Mouse (Mus musculus): ENCODE measurements around the gene Fam32a. TPM values are rescaled to one million over a fixed set of nuclear protein-coding genes. Genes with fewer than 3 reads are reported as not detected.

Fam32a gene
- polyA plus RNA-seq, 1 experiment from 2014 or later: 77.6 TPM

- no peak for DNase-seq (ENCODE audit: extremely low spot score, low spot score)
- no peaks in the 10 kb centered on the region for H3K9me3 ChIP-seq
- H3K27me3 ChIP-seq (ENCODE audit: poor library complexity, severe bottlenecking): no peaks in the 10 kb centered on the region
- no peak within 1 kb of the TSS for H3K27ac ChIP-seq
- H3K4me3 ChIP-seq: no peak within 1 kb of the TSS
- no peaks in the 10 kb centered on the region for H3K36me3 ChIP-seq (replicated peaks)
- 64% methylated on average over 4 of the region's 4 CpGs for WGBS
- no peaks in the 10 kb centered on the region for H3K4me1 ChIP-seq
Observed at GRCm38 (mm10) chr8:72212751-72213150, 6.8 kb upstream of the Fam32a start, which contains the start of gene Cib3. TSS of gene Cib3 (minus strand) at chr8:72212837.

DNA sequence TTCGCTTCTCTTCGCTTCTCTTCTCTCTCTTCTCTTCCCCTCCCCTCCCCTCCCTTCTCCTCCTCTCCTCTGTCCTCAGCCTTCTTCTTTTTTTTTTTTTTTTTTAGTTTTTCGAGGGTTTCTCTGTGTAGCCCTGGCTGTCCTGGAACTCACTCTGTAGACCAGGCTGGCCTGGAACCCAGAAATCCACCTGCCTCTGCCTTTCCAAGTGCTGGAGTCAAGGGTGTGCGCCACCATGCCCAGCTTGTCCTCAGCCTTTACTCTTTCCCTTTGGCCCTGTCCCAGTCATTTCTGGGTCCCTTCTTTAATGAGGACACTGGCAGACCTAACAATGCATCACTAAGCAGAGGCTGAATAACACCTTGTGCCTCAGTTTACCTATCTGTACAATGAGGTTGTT is 6.0 kb upstream of the Fam32a start, which contains the start of gene Gm11034:
TSS of gene Gm11034 (minus strand) at position 101 of the 400 bp plus-strand sequence.
- H3K27me3 ChIP-seq (ENCODE audit: poor library complexity, severe bottlenecking): no peaks in the 10 kb centered on the region
- H3K36me3 ChIP-seq (replicated peaks): no peaks in the 10 kb centered on the region
- no peak for DNase-seq (ENCODE audit: extremely low spot score, low spot score)
- no peaks in the 10 kb centered on the region for H3K4me1 ChIP-seq
- H3K9me3 ChIP-seq: no peaks in the 10 kb centered on the region
- H3K27ac ChIP-seq: no peak within 1 kb of the TSS
- H3K4me3 ChIP-seq: no peak within 1 kb of the TSS
- 79% methylated on average over 4 of the region's 4 CpGs for WGBS

GRCm38 (mm10) chr8:72215060-72215459 is 4.5 kb upstream of the Fam32a start:
- no peak overlapping the region for H3K27ac ChIP-seq
- H3K9me3 ChIP-seq: no peaks in the 10 kb centered on the region
- H3K27me3 ChIP-seq (ENCODE audit: poor library complexity, severe bottlenecking): no peaks in the 10 kb centered on the region
- no peak overlapping the region for H3K4me3 ChIP-seq
- H3K4me1 ChIP-seq: peaks cover 3% of the 10 kb centered on the region
- DNase-seq (ENCODE audit: extremely low spot score, low spot score): no peak
- WGBS: 44% methylated on average over 2 of the region's 2 CpGs
- H3K36me3 ChIP-seq (replicated peaks): no peaks in the 10 kb centered on the region

DNA sequence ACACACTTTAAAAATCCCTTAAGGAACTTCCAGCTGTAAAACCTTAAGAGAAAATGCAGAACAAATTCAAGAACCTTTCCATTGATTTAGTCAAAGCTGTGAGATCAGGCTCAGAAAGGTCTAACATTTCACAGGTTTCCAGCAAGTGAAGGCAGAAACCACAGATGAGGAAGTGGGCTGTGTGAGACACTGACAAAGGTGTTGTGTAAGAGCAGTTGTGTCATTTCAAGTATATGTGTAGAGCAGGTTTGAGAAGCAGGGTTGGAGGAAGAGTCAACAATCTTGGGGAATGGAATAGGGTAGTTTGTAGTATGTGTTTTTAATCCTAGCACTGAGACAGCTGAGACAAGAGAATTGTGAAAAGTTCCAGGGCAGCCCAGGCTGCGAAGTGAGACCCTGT is 3.7 kb upstream of the Fam32a start:
- DNase-seq (ENCODE audit: extremely low spot score, low spot score): no peak
- peaks cover 4% of the 10 kb centered on the region; the same call in 1 of the 2 replicates for H3K36me3 ChIP-seq (replicated peaks)
- H3K4me3 ChIP-seq: no peak overlapping the region
- H3K27ac ChIP-seq: no peak overlapping the region
- 45% methylated on average over 1 of the region's 1 CpGs for WGBS
- H3K9me3 ChIP-seq: no peaks in the 10 kb centered on the region
- H3K4me1 ChIP-seq: peaks cover 11% of the 10 kb centered on the region
- H3K27me3 ChIP-seq (ENCODE audit: poor library complexity, severe bottlenecking): no peaks in the 10 kb centered on the region

DNA sequence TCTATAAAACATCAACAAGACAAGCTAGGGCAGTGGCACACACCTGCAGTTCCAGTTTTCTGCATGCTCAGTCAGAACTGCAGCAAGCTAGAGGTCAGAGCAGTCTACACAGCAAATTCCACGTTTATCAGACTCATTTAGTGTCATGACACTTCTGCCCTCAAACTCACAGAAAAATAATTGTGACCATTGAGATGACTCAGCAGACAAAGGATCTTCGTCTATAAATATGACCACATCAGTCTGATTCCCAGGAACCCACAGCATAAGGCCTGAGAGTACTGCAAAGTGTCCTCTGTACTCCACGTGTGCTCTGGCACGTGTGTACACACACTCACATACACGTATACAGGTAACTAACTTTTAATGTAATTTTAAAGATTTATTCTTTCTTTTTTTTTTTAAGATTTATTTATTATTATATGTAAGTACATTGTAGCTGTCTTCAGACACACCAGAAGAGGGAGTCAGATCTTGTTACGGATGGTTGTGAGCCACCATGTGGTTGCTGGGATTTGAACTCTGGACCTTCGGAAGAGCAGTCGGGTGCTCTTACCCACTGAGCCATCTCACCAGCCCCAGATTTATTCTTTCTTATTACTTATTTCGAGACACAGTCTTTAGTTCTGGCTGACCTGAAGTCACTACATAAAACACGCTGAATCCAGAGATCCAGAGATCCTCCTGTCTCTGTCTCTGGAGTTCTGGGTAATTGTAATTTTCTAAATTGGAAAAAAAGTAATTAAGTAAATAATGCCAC is 569 bp upstream of the Fam32a start:
- Histone ChIP-seq H3K27me3 (ENCODE audit: poor library complexity, severe bottlenecking) (no peaks in the 10 kb centered on the region), H3K36me3 (replicated peaks) (peaks cover 34% of the 10 kb centered on the region), H3K9me3 (no peaks in the 10 kb centered on the region), H3K4me1 (peaks cover 14% of the 10 kb centered on the region), H3K4me3 (peak overlapping the region; percentile 76), H3K27ac (peak overlapping the region; percentile 87)
- 84% methylated on average over 10 of the region's 10 CpGs for WGBS
- DNase-seq (ENCODE audit: extremely low spot score, low spot score): no peak

GRCm38 (mm10) chr8:72220758-72221157 is 1.2 kb downstream of the Fam32a start:
- 88% methylated on average over 4 of the region's 4 CpGs for WGBS
- Histone ChIP-seq H3K36me3 (replicated peaks) (peaks cover 39% of the 10 kb centered on the region), H3K4me3 (peak overlapping the region; percentile 76), H3K4me1 (peaks cover 14% of the 10 kb centered on the region), H3K9me3 (no peaks in the 10 kb centered on the region), H3K27ac (no peak overlapping the region), H3K27me3 (ENCODE audit: poor library complexity, severe bottlenecking) (no peaks in the 10 kb centered on the region)
- DNase-seq (ENCODE audit: extremely low spot score, low spot score): no peak

GRCm38 (mm10) chr8:72222656-72223055 is 3.1 kb downstream of the Fam32a start:
- Histone ChIP-seq H3K4me1 (peaks cover 14% of the 10 kb centered on the region), H3K9me3 (no peaks in the 10 kb centered on the region), H3K36me3 (replicated peaks) (peaks cover 39% of the 10 kb centered on the region), H3K27me3 (ENCODE audit: poor library complexity, severe bottlenecking) (no peaks in the 10 kb centered on the region), H3K27ac (no peak overlapping the region), H3K4me3 (no peak overlapping the region)
- WGBS: 94% methylated on average over 5 of the region's 5 CpGs
- no peak for DNase-seq (ENCODE audit: extremely low spot score, low spot score)

GRCm38 (mm10) chr8:72239499-72240402 is 20.2 kb downstream of the Fam32a start, which contains the start of gene Ap1m1:
TSS of gene Ap1m1 (plus strand) at chr8:72240018.
- peak; percentile 99 for DNase-seq (ENCODE audit: extremely low spot score, low spot score)
- WGBS: under 1% methylated on average over 54 of the region's 54 CpGs
- Histone ChIP-seq H3K27me3 (ENCODE audit: poor library complexity, severe bottlenecking) (no peaks in the 10 kb centered on the region), H3K27ac (peak within 1 kb of the TSS; percentile 97), H3K4me3 (peak within 1 kb of the TSS; percentile 70), H3K4me1 (peaks cover 18% of the 10 kb centered on the region), H3K36me3 (replicated peaks) (peaks cover 24% of the 10 kb centered on the region), H3K9me3 (no peaks in the 10 kb centered on the region)

DNA sequence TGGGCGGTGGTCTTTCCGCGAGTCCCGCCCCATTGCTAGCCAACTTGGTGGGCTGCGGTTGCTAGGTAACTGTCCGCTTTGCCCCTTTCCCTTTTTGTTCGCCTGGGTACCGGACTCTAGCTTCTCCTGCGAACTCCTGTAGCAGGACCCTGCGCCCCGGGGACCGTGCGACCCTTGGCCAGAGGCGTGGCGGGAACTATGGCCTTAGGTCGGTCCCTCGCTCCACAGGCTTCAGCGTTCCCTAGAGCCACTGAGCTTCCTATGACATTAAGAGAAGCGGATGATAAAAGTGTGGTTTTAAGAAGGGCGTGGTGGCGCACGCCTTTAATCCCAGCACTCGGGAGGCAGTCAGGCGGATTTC is 20.9 kb downstream of the Fam32a start:
- H3K4me3 ChIP-seq: peak overlapping the region; percentile 70
- WGBS: under 1% methylated on average over 24 of the region's 24 CpGs
- H3K9me3 ChIP-seq: no peaks in the 10 kb centered on the region
- peaks cover 29% of the 10 kb centered on the region for H3K36me3 ChIP-seq (replicated peaks)
- peak overlapping the region; percentile 97 for H3K27ac ChIP-seq
- peaks cover 18% of the 10 kb centered on the region for H3K4me1 ChIP-seq
- DNase-seq (ENCODE audit: extremely low spot score, low spot score): no peak
- no peaks in the 10 kb centered on the region for H3K27me3 ChIP-seq (ENCODE audit: poor library complexity, severe bottlenecking)

- Histone ChIP-seq H3K9me3 (no peaks in the 10 kb centered on the region), H3K4me3 (peak overlapping the region; percentile 70), H3K27ac (peak overlapping the region; percentile 97), H3K4me1 (peaks cover 18% of the 10 kb centered on the region), H3K27me3 (ENCODE audit: poor library complexity, severe bottlenecking) (no peaks in the 10 kb centered on the region), H3K36me3 (replicated peaks) (peaks cover 34% of the 10 kb centered on the region)
- DNase-seq (ENCODE audit: extremely low spot score, low spot score): no peak
- WGBS: 79% methylated on average over 7 of the region's 7 CpGs
Observed at GRCm38 (mm10) chr8:72240951-72241350, 21.4 kb downstream of the Fam32a start.

- no peak for DNase-seq (ENCODE audit: extremely low spot score, low spot score)
- H3K36me3 ChIP-seq (replicated peaks): peaks cover 47% of the 10 kb centered on the region
- WGBS: 92% methylated on average over 1 of the region's 1 CpGs
Observed at GRCm38 (mm10) chr8:72242226-72242625, 22.7 kb downstream of the Fam32a start.

GRCm38 (mm10) chr8:72244610-72245009 is 25.1 kb downstream of the Fam32a start:
- Histone ChIP-seq H3K27me3 (ENCODE audit: poor library complexity, severe bottlenecking) (no peaks in the 10 kb centered on the region), H3K36me3 (replicated peaks) (peaks cover 67% of the 10 kb centered on the region), H3K4me1 (peaks cover 13% of the 10 kb centered on the region), H3K27ac (no peak overlapping the region), H3K4me3 (no peak overlapping the region), H3K9me3 (no peaks in the 10 kb centered on the region)
- 80% methylated on average over 2 of the region's 2 CpGs for WGBS
- no peak for DNase-seq (ENCODE audit: extremely low spot score, low spot score)

More at GRCm38 (mm10) chr8:72242226-72242625, 22.7 kb downstream of the Fam32a start:
- H3K4me3 ChIP-seq: no peak overlapping the region
- no peaks in the 10 kb centered on the region for H3K9me3 ChIP-seq
- H3K27me3 ChIP-seq (ENCODE audit: poor library complexity, severe bottlenecking): no peaks in the 10 kb centered on the region
- no peak overlapping the region for H3K27ac ChIP-seq
- peaks cover 18% of the 10 kb centered on the region for H3K4me1 ChIP-seq
